Mouse (Mus musculus): ENCODE results near the gene Ccl19.
"Not testable (repeated sequence)": the region's sequence is repeated elsewhere in the genome, so short reads cannot be mapped to it uniquely, and the experiment has no call there.

Gene Ccl19

GRCm38 (mm10) chr4:42756477-42756876 is at the start of gene Ccl19:
Gene Ccl19, minus strand, starts transcription at chr4:42756577.
- TF ChIP-seq GATA4 (IDR thresholded peaks at IDR 0.05; ENCODE audit: insufficient replicate concordance, low read length) = not testable (repeated sequence)

- not testable (repeated sequence) for TF ChIP-seq GATA4 (IDR thresholded peaks at IDR 0.05; ENCODE audit: insufficient replicate concordance, low read length)
Observed at GRCm38 (mm10) chr4:42773893-42774292, 17.5 kb upstream of the Ccl19 start, which contains the start of gene Ccl21a. Gene Ccl21a, minus strand, starts transcription at chr4:42773993.

GRCm38 (mm10) chr4:42735245-42735644 is 21.1 kb downstream of the Ccl19 start, which contains the start of gene 4930578G10Rik:
Gene 4930578G10Rik, plus strand, starts transcription at chr4:42735545.
- TF ChIP-seq GATA4 (IDR thresholded peaks at IDR 0.05; ENCODE audit: insufficient replicate concordance, low read length) = not testable (repeated sequence)

All from liver, adult (tissue).